ENCODE assay signal across 13 mouse cellular contexts in the genomic region with DNA sequence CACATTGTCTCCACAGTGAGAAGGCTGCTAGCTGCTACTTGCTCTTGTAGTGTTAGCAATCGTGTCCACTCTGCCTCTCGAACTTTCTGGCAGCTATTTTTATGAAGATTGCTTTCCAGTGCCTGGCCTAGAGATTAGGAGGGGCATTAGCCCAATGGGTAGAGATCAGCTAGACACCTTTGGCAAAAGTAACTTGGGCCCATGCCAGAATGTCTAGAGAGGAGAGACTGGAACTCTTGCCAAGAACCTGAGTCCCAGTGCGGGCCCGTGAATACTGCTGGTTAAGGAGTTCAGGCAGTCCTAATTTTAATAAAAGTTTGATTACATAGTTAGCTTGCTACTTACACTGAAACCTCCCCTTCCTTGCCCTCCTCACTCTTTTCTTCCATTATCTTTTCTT.
A peak's percentile ranks its signal among the peaks of the same experiment; 100 is the strongest.
DNase-seq lines count a peak whose midpoint lies in the region; ATAC-seq and TF ChIP-seq lines count a peak whose summit lies in the region.
"Had no signal": no experiment of that assay in that cellular context is flagged by ENCODE, and none has a peak within 500 bp of the region (broad histone marks: within the 10 kb centered on the region; RNA-seq: fewer than 3 reads in every experiment).

No protein-coding gene starts in this region.

- ATAC-seq in heart, embryonic 12.5 days (ENCODE audit: insufficient number of reproducible peaks, low FRiP score) = no peak
- ATAC-seq in midbrain, embryonic 15.5 days (replicated peaks) = no peak

- DNase-seq in adrenal gland, postnatal 10 days = peak; percentile 63
- DNase-seq in adrenal gland, adult 8-10 months = no peak
- peak; percentile 40 to 63 for DNase-seq in heart, adult 2 months
- peak; percentile 32 for DNase-seq in brain, embryonic 14.5 days (ENCODE audit: low read depth)
- DNase-seq in heart, postnatal 36 days = peak; percentile 52 to 60
- no peak for DNase-seq in MN1 (ENCODE audit: low spot score)
- DNase-seq: liver, embryonic 13.5 days; spleen, adult 18-20 months had no signal

- intact Hi-C loops in heart, adult 2 months (cut with DNase I) = loop anchor here (10.0 kb wide), 2 partner anchors 260 to 870 kb away; no protein-coding TSS in a partner anchor
- intact Hi-C loops in heart, postnatal 36 days (cut with DNase I) = loop anchor here (10.0 kb wide), 1 partner anchor 260 kb away; no protein-coding TSS in a partner anchor

- WGBS in heart, adult 2 months = 37% methylated on average over 4 of the region's 4 CpGs
- 44% methylated on average over 4 of the region's 4 CpGs for WGBS in heart, embryonic 12.5 days
- 78% methylated on average over 4 of the region's 4 CpGs for whole genome bisulfite sequencing in midbrain, embryonic 15.5 days

- no peak overlapping the region for H3K4me2 ChIP-seq in heart, embryonic 12.5 days
- no peak overlapping the region for H3K4me2 ChIP-seq in midbrain, embryonic 15.5 days
- H3K4me2 ChIP-seq: hindbrain, embryonic 12.5 days; liver, embryonic 13.5 days had no signal

- H3K9ac ChIP-seq in heart, adult 2 months (ENCODE audit: low read depth, low read length) = no peak overlapping the region
- no peak overlapping the region for H3K9ac ChIP-seq in heart, embryonic 12.5 days
- H3K9ac ChIP-seq in midbrain, embryonic 15.5 days = no peak overlapping the region
- H3K9ac ChIP-seq: hindbrain, embryonic 12.5 days; liver, embryonic 13.5 days had no signal

- H3K27ac ChIP-seq in heart, adult 2 months = no peak overlapping the region
- no peak overlapping the region for H3K27ac ChIP-seq in heart, embryonic 12.5 days (ENCODE audit: poor library complexity, severe bottlenecking)
- no peak overlapping the region for H3K27ac ChIP-seq in midbrain, embryonic 15.5 days
- H3K27ac ChIP-seq: hindbrain, embryonic 12.5 days; kidney, postnatal 0 days; left cerebral cortex, adult 2 months; liver, embryonic 13.5 days had no signal

- no peaks in the 10 kb centered on the region for H3K79me2 ChIP-seq in heart, adult 2 months (replicated peaks; ENCODE audit: control insufficient read depth, insufficient read depth, low read length)

- peaks cover 1% of the 10 kb centered on the region; the same call in 1 of the 2 replicates for H3K4me1 ChIP-seq in heart, adult 2 months (ENCODE audit: control insufficient read depth, insufficient read depth, low read length)
- no peaks in the 10 kb centered on the region for H3K4me1 ChIP-seq in heart, embryonic 12.5 days (replicated peaks)
- no peaks in the 10 kb centered on the region for H3K4me1 ChIP-seq in midbrain, embryonic 15.5 days
- H3K4me1 ChIP-seq: hindbrain, embryonic 12.5 days; liver, embryonic 13.5 days had no signal

- H3K27me3 ChIP-seq in heart, adult 2 months (ENCODE audit: control insufficient read depth, insufficient read depth, low read length) = no peaks in the 10 kb centered on the region
- H3K27me3 ChIP-seq in heart, embryonic 12.5 days (replicated peaks) = no peaks in the 10 kb centered on the region
- no peaks in the 10 kb centered on the region for H3K27me3 ChIP-seq in midbrain, embryonic 15.5 days (replicated peaks)
- H3K27me3 ChIP-seq: hindbrain, embryonic 12.5 days; liver, embryonic 13.5 days had no signal

- no peak overlapping the region for H3K4me3 ChIP-seq in heart, adult 2 months
- H3K4me3 ChIP-seq in heart, embryonic 12.5 days = no peak overlapping the region
- no peak overlapping the region for H3K4me3 ChIP-seq in midbrain, embryonic 15.5 days
- H3K4me3 ChIP-seq: hindbrain, embryonic 12.5 days; left cerebral cortex, adult 2 months; liver, embryonic 13.5 days had no signal

- no peaks in the 10 kb centered on the region; the same call in none of the 2 replicates for H3K36me3 ChIP-seq in heart, adult 2 months (ENCODE audit: control insufficient read depth, insufficient read depth, low read length)
- no peaks in the 10 kb centered on the region for H3K36me3 ChIP-seq in heart, embryonic 12.5 days
- H3K36me3 ChIP-seq in midbrain, embryonic 15.5 days (replicated peaks) = no peaks in the 10 kb centered on the region
- H3K36me3 ChIP-seq: hindbrain, embryonic 12.5 days; liver, embryonic 13.5 days had no signal

- no peaks in the 10 kb centered on the region for H3K9me3 ChIP-seq in heart, embryonic 12.5 days (replicated peaks)
- H3K9me3 ChIP-seq in midbrain, embryonic 15.5 days = no peaks in the 10 kb centered on the region
- H3K9me3 ChIP-seq: hindbrain, embryonic 12.5 days; liver, embryonic 13.5 days had no signal

- no peak for TF ChIP-seq EP300 in heart, adult 2 months (IDR thresholded peaks at IDR 0.05; ENCODE audit: insufficient read depth, low read depth, low read length)

- no peak for TF ChIP-seq CTCF in heart, adult 2 months (IDR thresholded peaks at IDR 0.05)
- TF ChIP-seq CTCF in brain, embryonic 14.5 days (IDR thresholded peaks at IDR 0.05; ENCODE audit: borderline replicate concordance, extremely low read depth, insufficient read depth, insufficient read length) = no peak

- TF ChIP-seq POLR2A in heart, adult 2 months (IDR thresholded peaks at IDR 0.05; ENCODE audit: insufficient read depth, low read depth, low read length) = no peak
- no peak for TF ChIP-seq POLR2A in brain, embryonic 14.5 days (IDR thresholded peaks at IDR 0.05; ENCODE audit: borderline replicate concordance, extremely low read depth, insufficient read depth, insufficient read length, poor library complexity, severe bottlenecking)

Comparison
In these comparisons a context has a peak if more than half of its experiments do, and no peak if none do; other contexts are left out.
1. DNase-seq: peak in adrenal gland, postnatal 10 days (single experiment), heart, adult 2 months (2 of 2), brain, embryonic 14.5 days (single experiment) and heart, postnatal 36 days (2 of 2); none in adrenal gland, adult 8-10 months (single experiment) and MN1 (single experiment).